Mouse (Mus musculus) neural tube, embryonic 14.5 days (tissue): Measurements from ENCODE around the gene Rnf130. TPM values are rescaled to one million over a fixed set of nuclear protein-coding genes. Genes with fewer than 3 reads are reported as not detected.

Experiments
- ATAC-seq: fragments of 200-750 bp; cut with Nextera tagmentation; 2 replicates; pipeline ENCODE4 v1.8.0; 2017; ENCODE audit warnings: low read depth, mild to moderate bottlenecking, moderate TSS enrichment, moderate library complexity
- H3K27ac ChIP-seq: fragments of 300-500 bp; sonication (generic); 2 replicates; pipeline ENCODE4 v1.5.1; 2014; ENCODE audit warnings: low read depth, mild to moderate bottlenecking, control low read depth, low read length, moderate library complexity, mixed read lengths
- H3K27me3 ChIP-seq: fragments of 300-500 bp; sonication (generic); 2 replicates; pipeline ENCODE4 v1.6.1; 2014; ENCODE audit warnings: low read length; ENCODE audit not compliant: control insufficient read depth, insufficient read depth
- H3K36me3 ChIP-seq: fragments of 300-500 bp; sonication (generic); 2 replicates; pipeline ENCODE4 v1.6.1; 2014; ENCODE audit warnings: low read length, mixed read lengths; ENCODE audit not compliant: control insufficient read depth, insufficient read depth
- H3K4me1 ChIP-seq: fragments of 300-500 bp; sonication (generic); 2 replicates; pipeline ENCODE4 v1.6.1; 2014; ENCODE audit warnings: low read length; ENCODE audit not compliant: control insufficient read depth, insufficient read depth
- H3K4me2 ChIP-seq: fragments of 300-500 bp; sonication (generic); 2 replicates; pipeline ENCODE4 v1.6.1; 2014; ENCODE audit warnings: mild to moderate bottlenecking, low read depth, low read length, control low read depth
- H3K4me3 ChIP-seq: fragments of 300-500 bp; sonication (generic); 2 replicates; pipeline ENCODE4 v1.5.1; 2014; ENCODE audit warnings: low read depth, low read length, control low read depth, mixed read lengths
- H3K9ac ChIP-seq: fragments of 300-500 bp; sonication (generic); replicated peaks from 2 replicates; pipeline ENCODE4 v1.6.1; 2014; ENCODE audit warnings: low read depth, mild to moderate bottlenecking, control low read depth, low read length, mixed read lengths
- H3K9me3 ChIP-seq: fragments of 300-500 bp; sonication (generic); 2 replicates; pipeline ENCODE4 v1.6.1; 2016; ENCODE audit warnings: low read length; ENCODE audit not compliant: control insufficient read depth
- WGBS: fragments of 180-500 bp; shearing (Covaris S2); extraction: QIAGEN DNeasy Blood & Tissue Kit; methylation state at CpG from one replicate; pipeline ENCODE4 v1.1.7; 2014; 5-methylcytosine and 5-hydroxymethylcytosine counted together
- polyA plus RNA-seq: library from polyadenylated mRNA; unstranded; fragments of >200 nt; fragmentation: Nextera tagmentation; extraction: Ambion mirVana; gene quantifications from 2 replicates; pipeline ENCODE4 v1.2.1, GENCODE M21; 2014

Gene Rnf130
- polyA plus RNA-seq, 1 experiment from 2014 or later: 64.4 TPM

GRCm38 (mm10) chr11:50104016-50104415 lies 78.9 kb downstream of the Rnf130 start:
- H3K27ac ChIP-seq: no peak overlapping the region
- H3K9me3 ChIP-seq: no peaks in the 10 kb centered on the region
- H3K4me1 ChIP-seq: no peaks in the 10 kb centered on the region
- 87% methylated on average over 6 of the region's 6 CpGs for WGBS
- H3K4me2 ChIP-seq: no peak overlapping the region
- H3K4me3 ChIP-seq: no peak overlapping the region
- no peaks in the 10 kb centered on the region for H3K27me3 ChIP-seq
- ATAC-seq: no peak
- H3K36me3 ChIP-seq: peaks cover 6% of the 10 kb centered on the region; the same call in 1 of the 2 replicates
- no peak overlapping the region for H3K9ac ChIP-seq

GRCm38 (mm10) chr11:50105237-50105636 lies 80.1 kb downstream of the Rnf130 start:
- no peak overlapping the region for H3K9ac ChIP-seq
- no peaks in the 10 kb centered on the region for H3K9me3 ChIP-seq
- WGBS: 86% methylated on average over 5 of the region's 5 CpGs
- no peaks in the 10 kb centered on the region; the same call in 1 of the 2 replicates for H3K36me3 ChIP-seq
- no peak overlapping the region for H3K4me2 ChIP-seq
- no peak overlapping the region for H3K4me3 ChIP-seq
- no peaks in the 10 kb centered on the region for H3K4me1 ChIP-seq
- ATAC-seq: no peak
- H3K27ac ChIP-seq: no peak overlapping the region
- H3K27me3 ChIP-seq: no peaks in the 10 kb centered on the region

- H3K27me3 ChIP-seq: no peaks in the 10 kb centered on the region
- H3K4me1 ChIP-seq: no peaks in the 10 kb centered on the region
- H3K9me3 ChIP-seq: no peaks in the 10 kb centered on the region
- H3K4me3 ChIP-seq: no peak overlapping the region
- no peaks in the 10 kb centered on the region; the same call in 1 of the 2 replicates for H3K36me3 ChIP-seq
- no peak for ATAC-seq
- WGBS: 89% methylated on average over 7 of the region's 7 CpGs
- H3K4me2 ChIP-seq: no peak overlapping the region
- no peak overlapping the region for H3K27ac ChIP-seq
- H3K9ac ChIP-seq: no peak overlapping the region
Measured at GRCm38 (mm10) chr11:50106024-50106423, 80.9 kb downstream of the Rnf130 start.

GRCm38 (mm10) chr11:50108823-50109244 lies 83.7 kb downstream of the Rnf130 start:
- no peaks in the 10 kb centered on the region for H3K9me3 ChIP-seq
- no peaks in the 10 kb centered on the region for H3K27me3 ChIP-seq
- H3K9ac ChIP-seq: no peak overlapping the region
- no peak overlapping the region for H3K4me3 ChIP-seq
- WGBS: 68% methylated on average over 8 of the region's 8 CpGs
- H3K4me2 ChIP-seq: no peak overlapping the region
- H3K36me3 ChIP-seq: no peaks in the 10 kb centered on the region; the same call in 1 of the 2 replicates
- H3K4me1 ChIP-seq: no peaks in the 10 kb centered on the region
- no peak overlapping the region for H3K27ac ChIP-seq
- ATAC-seq: no peak

GRCm38 (mm10) chr11:50114329-50114728 lies 89.2 kb downstream of the Rnf130 start:
- Histone ChIP-seq H3K9ac (no peak overlapping the region), H3K4me3 (no peak overlapping the region), H3K27ac (no peak overlapping the region), H3K4me1 (no peaks in the 10 kb centered on the region), H3K4me2 (no peak overlapping the region), H3K9me3 (no peaks in the 10 kb centered on the region), H3K36me3 (peaks cover 7% of the 10 kb centered on the region), H3K27me3 (no peaks in the 10 kb centered on the region)
- 21% methylated on average over 5 of the region's 5 CpGs for WGBS
- no peak for ATAC-seq

- Histone ChIP-seq H3K36me3 (peaks cover 12% of the 10 kb centered on the region), H3K27me3 (no peaks in the 10 kb centered on the region), H3K27ac (no peak overlapping the region), H3K4me2 (no peak overlapping the region), H3K9ac (no peak overlapping the region), H3K9me3 (no peaks in the 10 kb centered on the region), H3K4me1 (no peaks in the 10 kb centered on the region), H3K4me3 (no peak overlapping the region)
- WGBS: 89% methylated on average over 8 of the region's 8 CpGs
- no peak for ATAC-seq
Measured at GRCm38 (mm10) chr11:50122631-50123081, 97.5 kb downstream of the Rnf130 start.

- H3K27ac ChIP-seq: no peak overlapping the region
- H3K4me1 ChIP-seq: peaks cover 10% of the 10 kb centered on the region
- H3K36me3 ChIP-seq: no peaks in the 10 kb centered on the region
- no peak overlapping the region for H3K4me3 ChIP-seq
- no peak overlapping the region for H3K9ac ChIP-seq
- H3K4me2 ChIP-seq: 0 out of 2 replicates have a peak overlapping the region, but pooled peaks have one; percentile 26
- ATAC-seq: no peak
- H3K27me3 ChIP-seq: no peaks in the 10 kb centered on the region
- no peaks in the 10 kb centered on the region for H3K9me3 ChIP-seq
- WGBS: 10% methylated on average over 9 of the region's 10 CpGs
Measured at GRCm38 (mm10) chr11:50127781-50128180, 102.6 kb downstream of the Rnf130 start.

GRCm38 (mm10) chr11:50130811-50131766 lies 105.9 kb downstream of the Rnf130 start, which contains the start of gene Tbc1d9b:
Gene Tbc1d9b (plus strand): TSS chr11:50131396.
- under 1% methylated on average over 56 of the region's 77 CpGs for WGBS
- Histone ChIP-seq H3K4me3 (peak within 1 kb of the TSS; percentile 87), H3K27me3 (no peaks in the 10 kb centered on the region), H3K9ac (peak within 1 kb of the TSS; percentile 99), H3K4me2 (peak within 1 kb of the TSS; percentile 69), H3K4me1 (peaks cover 10% of the 10 kb centered on the region), H3K9me3 (no peaks in the 10 kb centered on the region), H3K27ac (peak within 1 kb of the TSS; percentile 91), H3K36me3 (no peaks in the 10 kb centered on the region)
- ATAC-seq: peak; percentile 95

- ATAC-seq: 0 out of 2 replicates have a peak, but pooled peaks have one; percentile 6
- Histone ChIP-seq H3K4me1 (peaks cover 10% of the 10 kb centered on the region), H3K27me3 (no peaks in the 10 kb centered on the region), H3K4me2 (peak overlapping the region; percentile 69), H3K27ac (peak overlapping the region; percentile 91), H3K9me3 (no peaks in the 10 kb centered on the region), H3K36me3 (no peaks in the 10 kb centered on the region; the same call in 1 of the 2 replicates), H3K9ac (peak overlapping the region; percentile 99), H3K4me3 (peak overlapping the region; percentile 87)
- WGBS: 15% methylated on average over 10 of the region's 10 CpGs
Measured at GRCm38 (mm10) chr11:50131801-50132201, 106.7 kb downstream of the Rnf130 start.
